Mouse (Mus musculus): ENCODE measurements around the gene Vamp5. TPM values are rescaled to one million over a fixed set of nuclear protein-coding genes. Genes with fewer than 3 reads are reported as not detected.

Vamp5 gene
- 3.2 TPM for polyA plus RNA-seq (2014; fragmentation: Illumina TruSeq; extraction: RNeasy Lipid Tissue Mini Kit (QIAGEN cat#74804); ENCODE audit: low read depth, low replicate concordance)

DNA sequence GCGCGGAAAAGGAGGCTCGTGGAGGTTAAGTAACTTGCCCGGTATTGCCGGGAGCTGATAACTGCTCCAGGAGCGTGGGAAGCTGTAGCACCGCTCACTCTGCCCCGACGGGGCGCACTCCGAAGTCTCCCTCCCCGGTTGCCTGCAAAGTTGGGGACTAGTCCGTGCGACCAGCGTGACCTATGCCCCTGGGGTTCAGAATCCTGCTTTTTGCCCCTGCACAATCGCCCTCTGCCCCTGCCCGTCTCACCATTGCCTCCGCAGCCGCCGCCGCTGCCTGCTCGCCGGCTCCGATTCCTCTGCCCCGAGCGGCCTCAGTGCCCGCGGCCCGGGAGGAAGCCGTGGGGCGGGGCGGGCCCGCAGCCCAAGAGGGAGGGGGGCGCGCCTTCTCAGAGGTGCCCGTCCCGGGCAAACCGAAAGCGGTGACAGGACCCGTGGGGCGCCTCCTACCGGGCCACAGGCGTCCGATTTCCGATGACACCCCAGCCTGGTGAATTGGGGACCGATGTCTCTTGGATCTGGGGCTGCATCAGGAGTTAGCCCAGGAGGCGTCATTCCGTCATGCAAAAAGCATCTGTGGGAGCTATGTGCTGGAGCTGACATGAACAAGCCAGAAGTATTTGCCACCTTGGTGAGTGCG lies at the start of gene Vamp5:
Vamp5 (minus strand) TSS at position 338 of the 640 bp plus-strand sequence.

DNA sequence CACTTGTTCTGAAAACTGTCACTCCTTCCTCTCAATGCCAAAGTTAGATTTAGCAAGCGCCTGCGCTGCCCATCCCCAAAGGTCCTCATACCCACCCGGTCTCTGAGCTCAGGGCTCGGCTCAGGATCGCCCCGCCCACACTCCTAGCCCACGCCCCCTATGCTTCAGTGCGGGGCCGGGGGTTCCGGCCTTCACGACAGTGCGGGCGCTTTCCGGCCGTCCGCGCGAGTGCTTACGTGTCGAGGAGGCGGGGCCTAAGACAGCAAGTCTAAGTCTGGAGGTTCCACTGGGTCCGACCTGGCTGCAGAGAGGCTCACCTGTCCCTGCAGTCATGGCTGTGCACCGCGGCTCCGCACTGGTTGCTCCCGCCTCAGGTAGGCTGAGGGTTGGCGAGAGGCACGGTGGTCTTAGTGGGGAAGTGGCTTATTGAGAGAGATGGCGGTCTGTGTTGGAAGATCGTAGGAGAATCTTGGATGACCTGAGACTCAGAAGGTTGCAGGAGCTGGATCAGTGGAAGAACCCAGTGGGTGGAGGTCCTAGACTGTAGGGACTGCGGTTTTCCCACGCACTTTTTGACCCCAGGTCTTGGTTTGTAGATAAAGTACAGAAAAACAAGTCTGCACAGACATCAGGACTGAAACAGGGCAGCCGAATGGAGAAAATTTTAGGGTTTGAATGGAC lies 33.9 kb upstream of the Vamp5 start, which contains the start of gene Ggcx:
Ggcx (plus strand) TSS at position 233 of the 681 bp plus-strand sequence.

DNA sequence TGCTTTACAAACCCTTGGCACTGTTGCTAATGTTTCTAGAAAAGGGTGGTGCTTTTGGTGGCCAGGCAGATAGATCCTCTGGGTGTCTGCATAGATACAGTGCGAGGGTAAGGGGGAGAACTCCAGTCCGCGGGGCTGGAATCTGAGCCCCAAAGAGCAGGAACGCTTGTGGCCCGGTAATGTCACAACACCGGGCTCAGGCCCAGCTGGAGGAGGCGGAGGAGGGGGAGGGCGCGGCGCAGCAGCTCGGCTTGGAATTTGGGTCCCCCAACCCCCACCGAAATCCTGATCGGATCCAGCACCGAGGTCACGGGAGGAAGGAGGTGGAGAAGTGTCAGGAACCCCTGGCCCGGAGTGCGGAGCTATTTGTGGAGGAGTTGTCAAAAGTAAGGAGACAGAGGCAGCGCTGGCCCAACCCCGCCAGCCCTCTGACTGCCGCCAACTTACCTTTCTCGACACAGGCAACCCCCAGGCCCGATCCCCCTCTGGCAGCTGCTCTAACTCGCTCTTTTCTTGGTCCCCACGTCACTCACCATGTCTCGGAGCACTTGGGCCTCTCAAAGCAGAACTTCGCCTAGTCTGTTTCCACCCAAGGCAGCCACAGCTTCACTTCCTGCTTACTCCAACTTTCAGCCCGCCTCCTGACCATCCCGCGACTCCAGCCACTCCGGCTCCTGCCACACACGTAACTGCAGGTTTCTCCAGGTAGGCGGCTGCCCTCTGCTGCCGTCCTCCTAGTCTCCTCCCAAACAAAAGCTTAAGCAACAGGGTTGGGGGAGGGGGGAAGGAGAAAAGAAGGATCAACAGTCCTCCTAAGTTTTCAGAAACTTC lies 9.9 kb upstream of the Vamp5 start, which contains the start of gene Vamp8:
Vamp8 (minus strand) TSS at position 763 of the 831 bp plus-strand sequence.

DNA sequence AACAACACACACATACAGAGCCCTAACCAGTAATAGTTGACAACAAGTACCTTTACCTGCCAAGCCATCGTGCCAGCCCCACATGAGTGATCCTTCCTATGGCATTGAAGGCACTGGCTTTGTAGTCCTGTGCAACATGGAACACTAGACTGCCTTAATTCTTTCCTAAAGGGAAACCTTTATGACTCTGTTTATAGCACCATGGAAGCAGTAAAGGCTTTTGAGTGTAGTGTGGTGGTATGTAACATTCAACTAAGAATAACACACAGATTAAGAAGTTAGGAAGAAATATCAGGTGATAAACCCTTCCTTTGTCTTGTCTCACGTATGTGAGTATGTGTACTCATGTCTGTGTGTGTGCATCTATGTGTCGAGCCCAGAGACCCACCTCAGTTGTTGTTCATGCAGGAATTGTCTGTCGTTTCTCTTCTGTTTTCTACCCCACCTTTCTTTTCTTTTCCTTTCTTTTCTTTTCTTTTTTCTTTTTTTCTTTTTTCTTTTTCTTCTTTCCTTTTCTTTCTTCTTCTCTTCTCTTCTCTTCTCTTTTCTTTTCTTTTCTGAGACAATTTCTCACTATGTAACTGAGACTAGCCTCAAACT lies 13.3 kb downstream of the Vamp5 start, which contains the start of gene Rnf181:
Rnf181 (minus strand) TSS at position 113 of the 600 bp plus-strand sequence.

DNA sequence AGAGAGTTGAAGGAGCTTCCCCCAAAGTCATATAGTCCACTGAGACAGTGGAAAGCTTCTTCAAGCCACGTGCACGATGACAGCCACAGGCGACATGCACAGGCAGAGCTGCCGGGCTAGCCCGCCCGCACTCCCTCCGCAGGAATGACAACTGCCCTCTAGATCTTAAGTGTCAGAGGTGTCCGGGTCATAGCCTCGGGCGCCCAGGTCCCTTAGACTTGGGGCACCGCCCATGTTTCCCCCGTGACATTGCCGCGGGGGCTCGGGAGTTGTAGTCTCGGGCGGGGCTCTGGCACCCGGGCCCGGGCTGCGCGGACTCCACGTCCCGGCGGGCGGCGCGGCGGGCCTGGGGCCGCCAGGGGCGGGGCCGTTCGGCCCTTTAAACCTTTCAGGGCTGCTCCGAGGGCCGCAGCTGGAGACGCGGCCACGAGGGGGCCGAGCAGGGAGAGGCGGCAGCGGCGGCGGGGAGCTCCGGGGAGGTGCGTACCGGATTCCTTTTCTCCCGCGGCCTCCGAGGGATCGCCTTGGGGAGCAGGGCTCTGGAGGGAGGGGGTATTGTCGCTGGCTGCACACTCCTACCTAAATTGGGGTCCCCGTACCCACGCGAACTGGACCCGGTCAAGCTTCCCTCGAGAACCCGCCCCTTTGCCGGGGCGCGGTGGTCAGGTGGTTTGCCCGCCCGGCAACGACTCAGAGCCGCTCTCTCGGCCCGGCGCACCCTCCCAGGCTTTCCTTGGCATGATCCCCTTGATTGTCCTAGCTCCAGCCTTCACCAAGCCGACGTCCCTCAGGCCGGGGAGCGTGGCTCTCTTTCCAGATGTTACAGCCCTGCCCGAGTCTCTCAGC lies 25.0 kb downstream of the Vamp5 start, which contains the start of gene Tmem150a:
Tmem150a (plus strand) TSS at position 382 of the 846 bp plus-strand sequence.

DNA sequence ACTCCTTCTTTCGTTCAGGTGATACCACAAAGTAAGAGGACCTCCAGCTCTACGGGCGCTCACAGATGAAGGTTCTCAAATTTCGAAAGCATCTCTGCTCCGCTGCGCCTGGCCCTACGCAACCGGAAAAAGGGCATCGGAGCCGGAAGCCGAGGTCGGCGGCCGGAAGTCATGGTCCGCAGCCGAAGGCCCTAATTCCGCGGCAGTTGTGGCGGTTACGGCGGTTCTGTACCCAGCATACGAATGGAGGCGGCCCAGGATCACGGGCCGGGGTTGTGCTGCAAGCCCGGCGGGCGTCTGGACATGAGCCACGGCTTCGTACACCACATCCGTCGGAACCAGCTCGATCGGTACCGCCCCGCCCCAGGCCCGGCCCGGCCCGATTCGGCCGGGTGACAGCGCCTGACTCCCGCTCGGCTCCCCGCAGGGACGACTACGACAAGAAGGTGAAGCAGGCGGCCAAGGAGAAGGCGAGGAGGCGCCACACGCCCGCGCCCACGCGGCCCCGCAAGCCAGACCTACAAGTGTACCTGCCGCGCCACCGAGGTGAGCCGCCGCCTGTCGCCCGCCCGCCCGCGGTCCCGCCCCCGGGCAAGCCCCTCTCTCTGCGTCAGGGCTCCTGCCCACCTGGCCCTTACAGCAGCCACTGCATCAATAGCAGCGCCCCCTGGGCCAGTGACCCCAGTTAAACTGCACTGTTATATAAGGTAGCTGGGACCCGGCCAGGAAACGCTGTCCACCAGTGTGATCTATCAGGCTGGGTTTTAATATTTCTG lies 32.9 kb downstream of the Vamp5 start, which contains the start of gene 0610030E20Rik:
0610030E20Rik (plus strand) TSS at position 152 of the 776 bp plus-strand sequence.

DNA sequence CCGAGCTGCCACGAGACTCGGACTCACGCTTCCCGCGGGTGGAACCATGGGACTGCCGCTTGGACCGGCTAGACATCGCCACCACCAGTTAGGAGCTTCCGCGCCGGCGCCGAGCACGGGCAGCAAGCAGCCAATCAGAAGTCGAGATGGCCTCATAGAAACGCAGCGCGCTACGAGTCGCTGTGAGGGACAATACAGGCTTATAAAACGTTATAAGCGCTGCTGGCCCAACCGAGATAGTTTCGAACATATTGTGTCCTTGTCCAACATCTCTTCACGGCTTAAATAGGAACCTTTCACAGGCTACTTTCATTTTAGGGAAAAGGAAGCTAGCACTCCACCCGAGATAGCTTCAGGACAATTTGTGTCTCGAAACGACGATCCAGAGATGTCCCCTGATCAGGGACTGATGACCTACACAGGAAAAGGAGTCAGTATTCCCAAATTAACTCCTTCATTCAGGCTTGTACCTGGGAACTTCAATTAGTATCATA lies 35.1 kb downstream of the Vamp5 start, which contains the start of gene Usp39:
Usp39 (minus strand) TSS at position 111 of the 494 bp plus-strand sequence.

Other genes with a start within 250 kb of the Vamp5 start
- gene Atoh8, start 144.9 kb downstream of the Vamp5 start, polyA plus RNA-seq (2014; fragmentation: Illumina TruSeq; extraction: RNeasy Lipid Tissue Mini Kit (QIAGEN cat#74804); ENCODE audit: low read depth, low replicate concordance) = 10.5 TPM
- gene Sftpb, start 75.9 kb downstream of the Vamp5 start, polyA plus RNA-seq (2014; fragmentation: Illumina TruSeq; extraction: RNeasy Lipid Tissue Mini Kit (QIAGEN cat#74804); ENCODE audit: low read depth, low replicate concordance) = not detected
- gene Usp39, start 35.3 kb downstream of the Vamp5 start, polyA plus RNA-seq (2014; fragmentation: Illumina TruSeq; extraction: RNeasy Lipid Tissue Mini Kit (QIAGEN cat#74804); ENCODE audit: low read depth, low replicate concordance) = 55.5 TPM
- gene 0610030E20Rik, start 33.2 kb downstream of the Vamp5 start, polyA plus RNA-seq (2014; fragmentation: Illumina TruSeq; extraction: RNeasy Lipid Tissue Mini Kit (QIAGEN cat#74804); ENCODE audit: low read depth, low replicate concordance) = 28.5 TPM
- not detected for gene Tmem150a, start 25.0 kb downstream of the Vamp5 start, polyA plus RNA-seq (2014; fragmentation: Illumina TruSeq; extraction: RNeasy Lipid Tissue Mini Kit (QIAGEN cat#74804); ENCODE audit: low read depth, low replicate concordance)
- gene Rnf181, start 13.5 kb downstream of the Vamp5 start, polyA plus RNA-seq (2014; fragmentation: Illumina TruSeq; extraction: RNeasy Lipid Tissue Mini Kit (QIAGEN cat#74804); ENCODE audit: low read depth, low replicate concordance) = 223 TPM
- 8.0 TPM for gene Vamp8, start 10.2 kb upstream of the Vamp5 start, polyA plus RNA-seq (2014; fragmentation: Illumina TruSeq; extraction: RNeasy Lipid Tissue Mini Kit (QIAGEN cat#74804); ENCODE audit: low read depth, low replicate concordance)
- gene Ggcx, start 33.8 kb upstream of the Vamp5 start, polyA plus RNA-seq (2014; fragmentation: Illumina TruSeq; extraction: RNeasy Lipid Tissue Mini Kit (QIAGEN cat#74804); ENCODE audit: low read depth, low replicate concordance) = 2.5 TPM
- gene Mat2a, start 59.1 kb upstream of the Vamp5 start, polyA plus RNA-seq (2014; fragmentation: Illumina TruSeq; extraction: RNeasy Lipid Tissue Mini Kit (QIAGEN cat#74804); ENCODE audit: low read depth, low replicate concordance) = 221 TPM
- gene Sh2d6, start 141.2 kb upstream of the Vamp5 start, polyA plus RNA-seq (2014; fragmentation: Illumina TruSeq; extraction: RNeasy Lipid Tissue Mini Kit (QIAGEN cat#74804); ENCODE audit: low read depth, low replicate concordance) = 2.9 TPM
- gene Capg, start 163.9 kb upstream of the Vamp5 start, polyA plus RNA-seq (2014; fragmentation: Illumina TruSeq; extraction: RNeasy Lipid Tissue Mini Kit (QIAGEN cat#74804); ENCODE audit: low read depth, low replicate concordance) = not detected
- gene Elmod3, start 217.9 kb upstream of the Vamp5 start, polyA plus RNA-seq (2014; fragmentation: Illumina TruSeq; extraction: RNeasy Lipid Tissue Mini Kit (QIAGEN cat#74804); ENCODE audit: low read depth, low replicate concordance) = 16.7 TPM
- gene Retsat, start 218.0 kb upstream of the Vamp5 start, polyA plus RNA-seq (2014; fragmentation: Illumina TruSeq; extraction: RNeasy Lipid Tissue Mini Kit (QIAGEN cat#74804); ENCODE audit: low read depth, low replicate concordance) = 3.8 TPM
- gene Tgoln1, start 236.5 kb upstream of the Vamp5 start, polyA plus RNA-seq (2014; fragmentation: Illumina TruSeq; extraction: RNeasy Lipid Tissue Mini Kit (QIAGEN cat#74804); ENCODE audit: low read depth, low replicate concordance) = 93.1 TPM